Mouse (Mus musculus): ENCODE measurements around the gene Slc25a29. TPM values are rescaled to one million over a fixed set of nuclear protein-coding genes. Genes with fewer than 3 reads are reported as not detected.

Slc25a29 gene
- total RNA-seq, 2 experiments from 2014 or later, result 13.2 to 14.4 TPM

Small RNA genes within 50 kb of the gene (microRNA-seq; reads per million reads assigned to microRNA genes)
- gene Mir345, result 188 reads per million, percentile 62 among the genes with 10 or more reads in this experiment

Other genes with a start within 250 kb of the Slc25a29 start
- gene Degs2, start 133.6 kb downstream of the Slc25a29 start, total RNA-seq (2021), result under 1 TPM; 0.49 to 0.63 TPM
- gene Yy1, start 42.9 kb downstream of the Slc25a29 start, total RNA-seq (2021), result 10 to 100 TPM; 51.3 to 53.0 TPM
- gene Slc25a47, start 163 bp upstream of the Slc25a29 start, total RNA-seq (2021), result 1 to 10 TPM; 8.4 to 9.3 TPM
- 1 to 10 TPM; 5.8 to 6.1 TPM for gene Wdr25, start 57.7 kb upstream of the Slc25a29 start, total RNA-seq (2021)
- gene Wars, start 58.3 kb upstream of the Slc25a29 start, total RNA-seq (2021), result 10 to 100 TPM; 90.4 to 92.5 TPM
- gene Begain, start 232.3 kb upstream of the Slc25a29 start, total RNA-seq (2021), result 100 to 1,000 TPM; 158 to 167 TPM

All from left cerebral cortex, postnatal 10 days (tissue).